Mouse (Mus musculus): Measurements from ENCODE around the gene Rufy1. TPM values are rescaled to one million over a fixed set of nuclear protein-coding genes. Genes with fewer than 3 reads are reported as not detected.
"Not testable (repeated sequence)": the region's sequence is repeated elsewhere in the genome, so short reads cannot be mapped to it uniquely, and the experiment has no call there.

Gene Rufy1
- polyA plus RNA-seq, 1 experiment from 2014 or later, result 28.0 TPM

DNA sequence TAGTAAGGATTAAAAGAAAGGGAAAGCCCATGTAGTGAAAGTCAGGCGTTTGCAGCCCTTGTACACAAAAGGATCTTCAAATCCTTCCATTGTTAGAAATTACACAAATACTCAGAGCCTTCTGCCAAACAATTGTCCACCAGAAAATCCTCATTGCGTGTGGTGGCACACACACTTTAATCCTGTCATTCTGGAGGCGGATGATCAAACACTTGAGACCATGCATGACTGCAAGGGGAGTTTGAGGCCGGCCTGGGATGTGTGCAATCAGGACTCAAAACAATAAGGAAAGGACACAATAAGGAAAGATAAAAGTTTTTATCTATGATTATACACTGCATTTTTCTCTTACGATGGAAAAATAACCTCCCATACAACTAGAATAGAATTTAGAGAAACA is 55.5 kb downstream of the Rufy1 start:
- Histone ChIP-seq H3K27ac (no peak overlapping the region), H3K9me3 (replicated peaks) (no peaks in the 10 kb centered on the region), H3K4me2 (no peak overlapping the region), H3K36me3 (ENCODE audit: poor library complexity, severe bottlenecking) (peaks cover 13% of the 10 kb centered on the region), H3K27me3 (no peaks in the 10 kb centered on the region), H3K4me1 (peaks cover 34% of the 10 kb centered on the region), H3K4me3 (no peak overlapping the region), H3K9ac (no peak overlapping the region)
- 44% methylated on average over 5 of the region's 5 CpGs for WGBS
- ATAC-seq, result no peak

DNA sequence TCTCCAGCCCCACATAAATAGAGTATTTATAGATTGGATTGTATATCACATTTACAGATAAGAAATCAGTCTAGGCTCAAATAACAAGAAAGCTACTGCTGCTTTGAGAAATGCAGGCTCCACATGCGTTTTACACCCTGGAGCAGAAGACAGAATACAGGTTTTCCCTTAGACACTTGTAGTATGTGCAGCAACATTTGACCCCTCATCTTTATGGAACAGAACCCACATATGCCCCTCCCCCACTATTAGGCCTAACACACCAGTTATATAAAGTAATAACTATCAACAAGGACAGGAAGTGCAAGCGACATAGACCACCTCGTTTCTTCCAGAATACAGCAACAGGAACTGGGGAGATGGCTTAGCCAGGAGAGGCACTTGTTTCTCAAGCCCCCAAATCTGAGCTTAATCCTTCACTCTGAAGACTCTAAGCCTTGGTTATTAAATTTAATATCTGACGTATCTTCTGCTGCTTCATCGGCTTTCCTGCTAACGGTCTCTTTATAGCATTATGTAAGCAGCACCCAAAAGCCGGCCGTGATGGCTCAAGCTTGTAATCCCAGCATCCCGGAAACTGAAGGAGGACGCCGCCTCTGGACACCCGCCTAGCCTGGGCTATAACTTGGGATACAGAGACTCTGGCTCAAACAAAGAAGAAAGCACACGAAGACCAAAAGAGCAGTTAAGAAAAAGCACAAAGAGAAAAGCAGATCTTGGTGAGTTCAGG is 56.5 kb downstream of the Rufy1 start:
- Histone ChIP-seq H3K4me2 (no peak overlapping the region), H3K9me3 (replicated peaks) (no peaks in the 10 kb centered on the region), H3K4me1 (peaks cover 25% of the 10 kb centered on the region), H3K36me3 (ENCODE audit: poor library complexity, severe bottlenecking) (peaks cover 5% of the 10 kb centered on the region), H3K27ac (no peak overlapping the region), H3K4me3 (no peak overlapping the region), H3K9ac (no peak overlapping the region), H3K27me3 (no peaks in the 10 kb centered on the region)
- ATAC-seq, result no peak
- WGBS, result 82% methylated on average over 13 of the region's 13 CpGs

GRCm38 (mm10) chr11:50373621-50374020 is 57.3 kb downstream of the Rufy1 start:
- Histone ChIP-seq H3K4me1 (peaks cover 20% of the 10 kb centered on the region), H3K36me3 (ENCODE audit: poor library complexity, severe bottlenecking) (no peaks in the 10 kb centered on the region), H3K9ac (no peak overlapping the region), H3K27ac (no peak overlapping the region), H3K4me3 (no peak overlapping the region), H3K4me2 (no peak overlapping the region), H3K9me3 (replicated peaks) (no peaks in the 10 kb centered on the region), H3K27me3 (no peaks in the 10 kb centered on the region)
- WGBS, result 96% methylated on average over 1 of the region's 1 CpGs
- ATAC-seq, result no peak

DNA sequence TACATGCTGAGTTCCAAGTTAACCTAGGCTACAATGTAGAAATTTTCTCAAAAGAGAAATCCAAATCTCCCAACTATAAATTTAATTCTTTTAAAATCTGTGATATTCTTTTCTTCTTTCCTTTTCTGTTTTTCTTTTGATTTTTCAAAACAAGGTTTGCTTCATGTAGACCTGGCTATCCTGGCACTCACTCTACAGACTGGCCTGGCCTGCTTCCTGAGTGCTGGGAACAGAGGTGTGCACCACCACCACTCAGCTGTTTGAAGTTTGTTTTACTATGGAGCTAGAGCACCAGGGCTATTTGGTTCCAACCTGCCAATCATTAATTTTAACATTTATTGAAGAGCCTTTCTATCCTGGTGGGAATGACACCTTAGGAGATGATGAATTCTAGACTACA is 57.8 kb downstream of the Rufy1 start:
- Histone ChIP-seq H3K27me3 (no peaks in the 10 kb centered on the region), H3K4me3 (no peak overlapping the region), H3K4me1 (peaks cover 20% of the 10 kb centered on the region), H3K27ac (no peak overlapping the region), H3K4me2 (no peak overlapping the region), H3K9me3 (replicated peaks) (no peaks in the 10 kb centered on the region), H3K36me3 (ENCODE audit: poor library complexity, severe bottlenecking) (no peaks in the 10 kb centered on the region), H3K9ac (no peak overlapping the region)
- no peak for ATAC-seq

- H3K9ac ChIP-seq, result peak overlapping the region; percentile 73
- peak overlapping the region; percentile 63 for H3K4me2 ChIP-seq
- WGBS, result 97% methylated on average over 1 of the region's 1 CpGs
- no peaks in the 10 kb centered on the region for H3K27me3 ChIP-seq
- H3K9me3 ChIP-seq (replicated peaks), result no peaks in the 10 kb centered on the region
- no peaks in the 10 kb centered on the region for H3K36me3 ChIP-seq (ENCODE audit: poor library complexity, severe bottlenecking)
- peak overlapping the region; percentile 37; the same call in 1 of the 2 replicates for H3K4me3 ChIP-seq
- ATAC-seq, result no peak
- peak overlapping the region; percentile 68; the same call in 1 of the 2 replicates for H3K27ac ChIP-seq
- H3K4me1 ChIP-seq, result peaks cover 20% of the 10 kb centered on the region
Observed at GRCm38 (mm10) chr11:50371911-50372310, 59.0 kb downstream of the Rufy1 start.

DNA sequence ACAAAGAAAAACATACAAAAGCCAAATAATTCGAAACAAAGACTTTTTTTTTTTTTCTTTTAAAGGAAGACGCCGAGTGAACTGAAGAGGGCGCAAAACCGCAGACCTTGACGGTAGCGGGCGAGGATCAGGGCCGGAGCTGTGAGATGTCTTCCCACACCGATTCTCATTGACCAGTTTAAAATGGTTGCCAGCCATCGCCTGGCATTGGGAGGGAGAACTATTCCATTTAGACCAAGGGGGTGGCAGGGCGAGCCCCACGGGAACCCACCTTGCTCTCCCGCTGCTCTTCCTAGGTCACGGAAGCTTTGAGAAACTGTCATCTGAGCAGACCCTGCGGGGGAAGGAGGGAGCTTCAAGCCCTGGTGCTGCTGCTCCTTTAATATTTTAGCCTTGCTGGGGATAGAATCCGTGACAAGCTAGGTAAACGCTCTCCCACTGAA is 59.5 kb downstream of the Rufy1 start:
- H3K36me3 ChIP-seq (ENCODE audit: poor library complexity, severe bottlenecking), result no peaks in the 10 kb centered on the region
- H3K27ac ChIP-seq, result peak overlapping the region; percentile 68
- H3K4me3 ChIP-seq, result peak overlapping the region; percentile 37
- H3K4me2 ChIP-seq, result peak overlapping the region; percentile 63
- peak overlapping the region; percentile 73 for H3K9ac ChIP-seq
- 2% methylated on average over 18 of the region's 18 CpGs for whole genome bisulfite sequencing
- no peaks in the 10 kb centered on the region for H3K9me3 ChIP-seq (replicated peaks)
- peaks cover 17% of the 10 kb centered on the region for H3K4me1 ChIP-seq
- ATAC-seq, result peak; percentile 68
- no peaks in the 10 kb centered on the region for H3K27me3 ChIP-seq

DNA sequence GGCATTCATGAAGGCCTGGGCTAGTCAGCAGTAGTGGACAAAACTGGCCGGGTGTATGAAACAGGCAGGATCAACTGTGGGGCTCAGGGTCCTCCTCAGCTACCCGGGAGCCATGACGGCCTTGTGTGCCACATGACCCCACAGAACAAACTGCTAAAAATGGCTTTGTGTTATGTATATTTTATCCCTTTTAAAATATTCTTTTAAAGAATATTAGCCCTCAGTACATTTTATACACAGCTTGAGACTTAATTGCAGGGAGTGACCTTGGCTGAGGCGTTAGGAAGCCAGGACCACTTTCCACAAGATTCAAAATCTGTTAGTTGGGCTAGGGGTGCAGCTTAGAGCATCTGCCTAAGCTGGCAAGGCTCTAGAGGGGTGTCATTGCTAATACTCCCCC is 60.0 kb downstream of the Rufy1 start:
- Histone ChIP-seq H3K4me3 (no peak overlapping the region), H3K9ac (peak overlapping the region; percentile 40; the same call in 1 of the 2 replicates), H3K4me1 (peaks cover 12% of the 10 kb centered on the region), H3K27ac (peak overlapping the region; percentile 68), H3K27me3 (no peaks in the 10 kb centered on the region), H3K36me3 (ENCODE audit: poor library complexity, severe bottlenecking) (no peaks in the 10 kb centered on the region), H3K4me2 (peak overlapping the region; percentile 63), H3K9me3 (replicated peaks) (no peaks in the 10 kb centered on the region)
- WGBS, result 39% methylated on average over 4 of the region's 4 CpGs
- peak; percentile 56; the same call in 1 of the 2 replicates for ATAC-seq

DNA sequence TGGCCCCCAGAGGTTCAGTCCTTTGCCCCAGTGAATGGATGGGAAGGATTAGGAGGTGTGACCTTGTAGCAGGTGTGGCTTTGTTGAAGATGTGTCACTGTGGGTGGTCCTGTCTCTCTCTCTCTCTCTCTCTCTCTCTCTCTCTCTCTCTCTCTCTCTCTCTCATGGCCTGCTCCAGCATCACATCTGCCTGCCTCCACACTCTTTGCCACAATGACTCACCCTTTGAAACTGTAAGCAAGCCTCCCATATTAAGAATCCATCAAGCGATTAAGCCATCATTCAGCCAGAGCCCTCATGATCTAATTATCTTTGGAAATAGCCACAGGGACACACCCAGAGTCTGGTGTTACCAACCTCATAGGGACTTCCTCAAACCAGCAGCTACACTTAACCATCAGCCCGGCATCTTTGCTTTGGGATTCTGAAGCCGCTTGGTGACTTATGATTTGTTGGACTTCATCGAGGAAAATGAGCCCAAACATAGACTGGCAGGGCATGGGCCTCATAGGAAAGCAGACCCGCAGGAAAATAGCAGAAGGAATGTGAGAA is 61.5 kb downstream of the Rufy1 start:
- peaks cover 12% of the 10 kb centered on the region for H3K4me1 ChIP-seq
- no peak overlapping the region for H3K4me3 ChIP-seq
- no peaks in the 10 kb centered on the region for H3K36me3 ChIP-seq (ENCODE audit: poor library complexity, severe bottlenecking)
- WGBS, result 88% methylated on average over 5 of the region's 5 CpGs
- H3K9ac ChIP-seq, result no peak overlapping the region
- no peaks in the 10 kb centered on the region for H3K27me3 ChIP-seq
- H3K9me3 ChIP-seq (replicated peaks), result no peaks in the 10 kb centered on the region
- H3K4me2 ChIP-seq, result no peak overlapping the region
- no peak for ATAC-seq
- H3K27ac ChIP-seq, result no peak overlapping the region

GRCm38 (mm10) chr11:50367531-50367930 is 63.4 kb downstream of the Rufy1 start:
- no peaks in the 10 kb centered on the region for H3K36me3 ChIP-seq (ENCODE audit: poor library complexity, severe bottlenecking)
- H3K4me1 ChIP-seq, result peaks cover 12% of the 10 kb centered on the region
- 94% methylated on average over 9 of the region's 9 CpGs for WGBS
- no peak for ATAC-seq
- no peak overlapping the region for H3K27ac ChIP-seq
- H3K9ac ChIP-seq, result no peak overlapping the region
- H3K4me3 ChIP-seq, result no peak overlapping the region
- H3K27me3 ChIP-seq, result no peaks in the 10 kb centered on the region
- H3K4me2 ChIP-seq, result no peak overlapping the region
- H3K9me3 ChIP-seq (replicated peaks), result no peaks in the 10 kb centered on the region

- Histone ChIP-seq H3K36me3 (ENCODE audit: poor library complexity, severe bottlenecking) (no peaks in the 10 kb centered on the region), H3K9ac (no peak overlapping the region), H3K9me3 (replicated peaks) (no peaks in the 10 kb centered on the region), H3K4me3 (no peak overlapping the region), H3K27ac (no peak overlapping the region), H3K4me1 (no peaks in the 10 kb centered on the region), H3K27me3 (no peaks in the 10 kb centered on the region), H3K4me2 (no peak overlapping the region)
- ATAC-seq, result no peak
Observed at GRCm38 (mm10) chr11:50365322-50365721, 65.6 kb downstream of the Rufy1 start.

- no peaks in the 10 kb centered on the region for H3K4me1 ChIP-seq
- WGBS, result 8% methylated on average over 4 of the region's 4 CpGs
- H3K4me3 ChIP-seq, result no peak overlapping the region
- no peaks in the 10 kb centered on the region for H3K9me3 ChIP-seq (replicated peaks)
- H3K4me2 ChIP-seq, result no peak overlapping the region
- ATAC-seq, result peak; percentile 82
- H3K27me3 ChIP-seq, result peaks cover 2% of the 10 kb centered on the region; the same call in 1 of the 2 replicates
- no peak overlapping the region for H3K27ac ChIP-seq
- no peak overlapping the region for H3K9ac ChIP-seq
- H3K36me3 ChIP-seq (ENCODE audit: poor library complexity, severe bottlenecking), result no peaks in the 10 kb centered on the region
Observed at GRCm38 (mm10) chr11:50364548-50364947, 66.4 kb downstream of the Rufy1 start.

GRCm38 (mm10) chr11:50361282-50361681 is 69.6 kb downstream of the Rufy1 start:
- not testable (repeated sequence) for H3K9me3 ChIP-seq (replicated peaks); H3K9ac ChIP-seq; H3K4me3 ChIP-seq; H3K4me1 ChIP-seq; H3K36me3 ChIP-seq (ENCODE audit: poor library complexity, severe bottlenecking); H3K27ac ChIP-seq; H3K27me3 ChIP-seq; ATAC-seq; H3K4me2 ChIP-seq
- WGBS, result 97% methylated on average over 1 of the region's 1 CpGs

Measured in forebrain, embryonic 13.5 days (tissue).